21 mouse cellular contexts compared by ENCODE assay signal in genomic region chr7:140968710-140969109, GRCm38 (mm10). TPM values are rescaled to one million over a fixed set of nuclear protein-coding genes. Genes with fewer than 3 reads are reported as not detected.
A peak's percentile ranks its signal among the peaks of the same experiment; 100 is the strongest.
DNase-seq lines count a peak whose midpoint lies in the region; ATAC-seq and TF ChIP-seq lines count a peak whose summit lies in the region.
"Not testable (repeated sequence)": the region's sequence is repeated elsewhere in the genome, so short reads cannot be mapped to it uniquely, and the experiment has no call there.
"Had no signal": no experiment of that assay in that cellular context is flagged by ENCODE, and none has a peak within 500 bp of the region (broad histone marks: within the 10 kb centered on the region; RNA-seq: fewer than 3 reads in every experiment).

No protein-coding gene starts in this region.

- not testable (repeated sequence) for H3K4me3 ChIP-seq in C2C12 (ENCODE audit: insufficient read depth, poor library complexity, severe bottlenecking); kidney, embryonic 14.5 days (ENCODE audit: low read length); liver, postnatal 0 days (ENCODE audit: low read depth, low read length); myocyte
- H3K4me3 ChIP-seq in intestine, embryonic 14.5 days (ENCODE audit: low read depth, low read length), result peak overlapping the region; percentile 28
- peak overlapping the region; percentile 18; the same call in 1 of the 2 replicates for H3K4me3 ChIP-seq in limb, embryonic 12.5 days (replicated peaks)
- peak overlapping the region; percentile 30 for H3K4me3 ChIP-seq in stomach, postnatal 0 days (ENCODE audit: low read depth, low read length)

- 21% methylated on average over 3 of the region's 3 CpGs for WGBS in intestine, embryonic 14.5 days
- WGBS in kidney, embryonic 14.5 days, result 12% methylated on average over 3 of the region's 3 CpGs
- WGBS in limb, embryonic 12.5 days, result 23% methylated on average over 3 of the region's 3 CpGs
- WGBS in liver, postnatal 0 days (ENCODE audit: insufficient replicate concordance), result 36% methylated on average over 3 of the region's 3 CpGs
- whole genome bisulfite sequencing in stomach, postnatal 0 days, result 22% methylated on average over 3 of the region's 3 CpGs

- H3K9me3 ChIP-seq in intestine, embryonic 14.5 days (ENCODE audit: control insufficient read depth, low read length); kidney, embryonic 14.5 days (ENCODE audit: control insufficient read depth, low read length); limb, embryonic 12.5 days; liver, postnatal 0 days (ENCODE audit: low read length); stomach, postnatal 0 days (ENCODE audit: control insufficient read depth, low read length): not testable (repeated sequence)

- not testable (repeated sequence) for H3K27me3 ChIP-seq in C2C12 (ENCODE audit: control insufficient read depth, insufficient read depth, insufficient read length); intestine, embryonic 14.5 days (replicated peaks; ENCODE audit: control insufficient read depth, insufficient read depth, low read length); kidney, embryonic 14.5 days (ENCODE audit: control insufficient read depth, insufficient read depth, low read length); limb, embryonic 12.5 days; liver, postnatal 0 days (ENCODE audit: insufficient read depth, low read length); myocyte (ENCODE audit: control insufficient read depth, insufficient read depth, insufficient read length); stomach, postnatal 0 days (ENCODE audit: control insufficient read depth, insufficient read depth, low read length)

- not testable (repeated sequence) for H3K9ac ChIP-seq in intestine, embryonic 14.5 days (ENCODE audit: low read length); kidney, embryonic 14.5 days (ENCODE audit: low read depth, low read length); limb, embryonic 12.5 days (replicated peaks); liver, postnatal 0 days (replicated peaks); stomach, postnatal 0 days (ENCODE audit: low read length)

- not testable (repeated sequence) for TF ChIP-seq CTCF in C2C12 (IDR thresholded peaks at IDR 0.05; ENCODE audit: control insufficient read depth, insufficient read depth, insufficient read length); liver, postnatal 0 days (IDR thresholded peaks at IDR 0.05; ENCODE audit: low read depth); stomach, postnatal 0 days (IDR thresholded peaks at IDR 0.05; ENCODE audit: low read depth)

- not testable (repeated sequence) for ATAC-seq in intestine, embryonic 14.5 days (replicated peaks; ENCODE audit: low FRiP score, low TSS enrichment, low read depth); kidney, embryonic 14.5 days (ENCODE audit: low FRiP score, low TSS enrichment); limb, embryonic 12.5 days (ENCODE audit: insufficient number of reproducible peaks, insufficient read depth, low FRiP score, low TSS enrichment, low read depth); liver, postnatal 0 days; stomach, postnatal 0 days (ENCODE audit: low FRiP score, low TSS enrichment)

- H3K4me1 ChIP-seq in intestine, embryonic 14.5 days (replicated peaks; ENCODE audit: control insufficient read depth, insufficient read depth, low read length), result peaks cover 27% of the 10 kb centered on the region
- H3K4me1 ChIP-seq in kidney, embryonic 14.5 days (ENCODE audit: control insufficient read depth, insufficient read depth, low read length); liver, postnatal 0 days (ENCODE audit: insufficient read depth): not testable (repeated sequence)
- peaks cover 52% of the 10 kb centered on the region for H3K4me1 ChIP-seq in limb, embryonic 12.5 days (replicated peaks)
- peaks cover 15% of the 10 kb centered on the region for H3K4me1 ChIP-seq in stomach, postnatal 0 days (replicated peaks; ENCODE audit: control insufficient read depth, insufficient read depth)

- TF ChIP-seq POLR2A in myocyte (IDR thresholded peaks at IDR 0.05; ENCODE audit: insufficient read length, low read depth), result not testable (repeated sequence)

- not testable (repeated sequence) for TF ChIP-seq EP300 in liver, postnatal 0 days (IDR thresholded peaks at IDR 0.05; ENCODE audit: low read depth); stomach, postnatal 0 days (optimal IDR thresholded peaks at IDR 0.05)

- peaks cover 11% of the 10 kb centered on the region for H3K79me2 ChIP-seq in C2C12 (ENCODE audit: control insufficient read depth, insufficient read depth)
- not testable (repeated sequence) for H3K79me2 ChIP-seq in myocyte (ENCODE audit: control insufficient read depth, insufficient read depth)

- not testable (repeated sequence) for H3K36me3 ChIP-seq in C2C12 (ENCODE audit: control insufficient read depth, insufficient read depth); intestine, embryonic 14.5 days (ENCODE audit: control insufficient read depth, insufficient read depth, low read length); kidney, embryonic 14.5 days (ENCODE audit: control insufficient read depth, insufficient read depth, low read length); limb, embryonic 12.5 days; liver, postnatal 0 days (replicated peaks; ENCODE audit: insufficient read depth, low read length); myocyte (ENCODE audit: control insufficient read depth, insufficient read depth); stomach, postnatal 0 days (ENCODE audit: control insufficient read depth, insufficient read depth, low read length)

- H3K79me3 ChIP-seq in C2C12 (ENCODE audit: low read depth), result not testable (repeated sequence)

- peak; percentile 56 for DNase-seq in ZHBTc4 (ENCODE audit: low read depth, low spot score)
- DNase-seq in intestine, embryonic 14.5 days (ENCODE audit: low spot score); liver, postnatal 0 days; stomach, postnatal 0 days (ENCODE audit: low spot score): not testable (repeated sequence)

- not testable (repeated sequence) for H3ac ChIP-seq in C2C12 (ENCODE audit: control insufficient read depth, insufficient read length, low read depth); myocyte (ENCODE audit: control insufficient read depth, insufficient read length)

- 0 out of 2 replicates have a peak overlapping the region, but pooled peaks have one; percentile 80 for H3K27ac ChIP-seq in intestine, embryonic 14.5 days (ENCODE audit: low read depth)
- not testable (repeated sequence) for H3K27ac ChIP-seq in kidney, embryonic 14.5 days (ENCODE audit: low read depth, low read length); limb, embryonic 12.5 days
- H3K27ac ChIP-seq in liver, postnatal 0 days (ENCODE audit: low read depth), result 0 out of 2 replicates have a peak overlapping the region, but pooled peaks have one; percentile 1
- H3K27ac ChIP-seq in stomach, postnatal 0 days (replicated peaks), result peak overlapping the region; percentile 13

- H3K4me2 ChIP-seq in intestine, embryonic 14.5 days (ENCODE audit: low read length), result peak overlapping the region; percentile 50
- 0 out of 2 replicates have a peak overlapping the region, but pooled peaks have one; percentile 4 for H3K4me2 ChIP-seq in kidney, embryonic 14.5 days (replicated peaks; ENCODE audit: low read depth, low read length)
- peak overlapping the region; percentile 48 for H3K4me2 ChIP-seq in limb, embryonic 12.5 days
- H3K4me2 ChIP-seq in liver, postnatal 0 days (ENCODE audit: low read depth, low read length), result not testable (repeated sequence)
- H3K4me2 ChIP-seq in myocyte (ENCODE audit: low read depth), result peak overlapping the region; percentile 58
- H3K4me2 ChIP-seq in stomach, postnatal 0 days (replicated peaks; ENCODE audit: low read depth), result peak overlapping the region; percentile 50

RNA-seq across cellular contexts. Expression of gene Ifitm1, which starts 1.7 kb away (rescaled TPM):
- polyA plus RNA-seq in C2C12 (2012; fragmentation: generic; extraction: Trizol) (60.7 TPM), myocyte (2012; fragmentation: generic; extraction: Trizol) (19.9 TPM)
- polyA plus RNA-seq in intestine, embryonic 14.5 days (2014; fragmentation: Nextera tagmentation; extraction: Ambion mirVana), result 198 and 221 TPM in 2 replicates
- 54.4 and 61.4 TPM in 2 replicates for polyA plus RNA-seq in kidney, embryonic 14.5 days (2014; fragmentation: Nextera tagmentation; extraction: Ambion mirVana)
- 77.8 and 78.8 TPM in 2 replicates for polyA plus RNA-seq in limb, embryonic 12.5 days (2016; fragmentation: Nextera tagmentation; extraction: Ambion mirVana)
- 33.4 and 38.6 TPM in 2 replicates for polyA plus RNA-seq in liver, postnatal 0 days (2015; fragmentation: Nextera tagmentation; extraction: Ambion mirVana)
- polyA plus RNA-seq in stomach, postnatal 0 days (2015; fragmentation: Nextera tagmentation; extraction: Ambion mirVana), result 162 and 173 TPM in 2 replicates

RNA-seq across cellular contexts. Expression of gene Ifitm2, which starts 12.9 kb away (rescaled TPM):
- polyA plus RNA-seq in C2C12 (2012; fragmentation: generic; extraction: Trizol) (609 TPM), myocyte (2012; fragmentation: generic; extraction: Trizol) (493 TPM)
- 1,598 and 1,676 TPM in 2 replicates for polyA plus RNA-seq in intestine, embryonic 14.5 days (2014; fragmentation: Nextera tagmentation; extraction: Ambion mirVana)
- 1,039 and 1,151 TPM in 2 replicates for polyA plus RNA-seq in kidney, embryonic 14.5 days (2014; fragmentation: Nextera tagmentation; extraction: Ambion mirVana)
- 941 and 1,046 TPM in 2 replicates for polyA plus RNA-seq in limb, embryonic 12.5 days (2016; fragmentation: Nextera tagmentation; extraction: Ambion mirVana)
- 798 and 816 TPM in 2 replicates for polyA plus RNA-seq in liver, postnatal 0 days (2015; fragmentation: Nextera tagmentation; extraction: Ambion mirVana)
- polyA plus RNA-seq in stomach, postnatal 0 days (2015; fragmentation: Nextera tagmentation; extraction: Ambion mirVana), result 932 and 1,048 TPM in 2 replicates

RNA-seq across cellular contexts. Expression of gene Gm45717, which starts 13.0 kb away (rescaled TPM):
- not detected for polyA plus RNA-seq in C2C12 (2012; fragmentation: generic; extraction: Trizol)
- polyA plus RNA-seq in intestine, embryonic 14.5 days (2014; fragmentation: Nextera tagmentation; extraction: Ambion mirVana), result 0.81 TPM in 1 of 2 replicates, not detected in the other
- polyA plus RNA-seq in kidney, embryonic 14.5 days (2014; fragmentation: Nextera tagmentation; extraction: Ambion mirVana), result not detected in 2 replicates
- not detected in 2 replicates for polyA plus RNA-seq in limb, embryonic 12.5 days (2016; fragmentation: Nextera tagmentation; extraction: Ambion mirVana)
- polyA plus RNA-seq in liver, postnatal 0 days (2015; fragmentation: Nextera tagmentation; extraction: Ambion mirVana), result 0.59 TPM in 1 of 2 replicates, not detected in the other
- 0.12 TPM for polyA plus RNA-seq in myocyte (2012; fragmentation: generic; extraction: Trizol)
- polyA plus RNA-seq in stomach, postnatal 0 days (2015; fragmentation: Nextera tagmentation; extraction: Ambion mirVana), result 0.32 and 0.71 TPM in 2 replicates
- polyA plus RNA-seq: cerebellum, adult 2 months; cortical plate, adult 2 months; forebrain, embryonic 14.5 days; heart, embryonic 10.5 days; heart, embryonic 15.5 days; hindbrain, embryonic 11.5 days; hindbrain, embryonic 16.5 days; limb, embryonic 11.5 days; liver, embryonic 14.5 days; lung, embryonic 15.5 days; midbrain, embryonic 13.5 days; neural tube, embryonic 14.5 days; thymus, adult 2 months had no signal

RNA-seq across cellular contexts. Expression of gene Ifitm5, which starts 18.6 kb away (rescaled TPM):
- 0.44 TPM for polyA plus RNA-seq in C2C12 (2012; fragmentation: generic; extraction: Trizol)
- polyA plus RNA-seq in intestine, embryonic 14.5 days (2014; fragmentation: Nextera tagmentation; extraction: Ambion mirVana), result 0.94 and 2.3 TPM in 2 replicates
- 2.2 and 2.6 TPM in 2 replicates for polyA plus RNA-seq in kidney, embryonic 14.5 days (2014; fragmentation: Nextera tagmentation; extraction: Ambion mirVana)
- polyA plus RNA-seq in limb, embryonic 12.5 days (2016; fragmentation: Nextera tagmentation; extraction: Ambion mirVana), result 5.6 and 6.1 TPM in 2 replicates
- 0.41 and 0.48 TPM in 2 replicates for polyA plus RNA-seq in liver, postnatal 0 days (2015; fragmentation: Nextera tagmentation; extraction: Ambion mirVana)
- polyA plus RNA-seq in myocyte (2012; fragmentation: generic; extraction: Trizol), result 0.47 TPM
- polyA plus RNA-seq in stomach, postnatal 0 days (2015; fragmentation: Nextera tagmentation; extraction: Ambion mirVana), result 0.58 and 0.82 TPM in 2 replicates
- polyA plus RNA-seq: cerebellum, adult 2 months; cortical plate, adult 2 months; forebrain, embryonic 14.5 days had no signal

RNA-seq across cellular contexts. Expression of gene Pgghg, which starts 27.5 kb away (rescaled TPM):
- polyA plus RNA-seq in C2C12 (2012; fragmentation: generic; extraction: Trizol), result 12.2 TPM
- polyA plus RNA-seq in intestine, embryonic 14.5 days (2014; fragmentation: Nextera tagmentation; extraction: Ambion mirVana), result 26.9 and 29.2 TPM in 2 replicates
- polyA plus RNA-seq in kidney, embryonic 14.5 days (2014; fragmentation: Nextera tagmentation; extraction: Ambion mirVana), result 15.9 and 20.5 TPM in 2 replicates
- polyA plus RNA-seq in limb, embryonic 12.5 days (2016; fragmentation: Nextera tagmentation; extraction: Ambion mirVana), result 18.9 and 21.5 TPM in 2 replicates
- 5.5 and 6.3 TPM in 2 replicates for polyA plus RNA-seq in liver, postnatal 0 days (2015; fragmentation: Nextera tagmentation; extraction: Ambion mirVana)
- 11.6 TPM for polyA plus RNA-seq in myocyte (2012; fragmentation: generic; extraction: Trizol)
- 10.1 and 12.3 TPM in 2 replicates for polyA plus RNA-seq in stomach, postnatal 0 days (2015; fragmentation: Nextera tagmentation; extraction: Ambion mirVana)
